Mouse (Mus musculus): ENCODE data around the gene Thy1.

DNA sequence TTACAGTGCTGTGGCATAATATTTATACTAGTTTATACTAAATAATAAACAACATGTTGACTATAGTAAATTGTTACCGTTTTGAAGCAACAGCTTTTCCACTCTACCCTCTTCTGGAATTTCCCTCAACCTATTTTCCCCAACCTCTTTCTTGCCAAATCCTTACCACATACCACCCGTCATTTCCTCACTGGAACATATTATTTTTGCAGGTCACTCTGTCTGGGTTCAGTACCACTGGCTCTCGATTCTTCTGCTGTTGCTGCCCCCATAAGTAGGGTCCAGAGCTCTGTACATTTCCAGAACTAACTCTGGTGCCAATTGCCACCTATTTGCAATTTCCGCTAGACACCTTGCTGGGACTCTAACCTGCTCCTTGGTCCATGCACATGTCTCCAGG, 11.2 kb upstream of the Thy1 start:
- TF ChIP-seq POLR2A (IDR thresholded peaks at IDR 0.05; ENCODE audit: control insufficient read depth in 1 of 2, insufficient read depth in 1 of 2, low read depth in 1 of 2, low read length in 2 of 2, poor library complexity in 1 of 2) (no peak), CTCF (IDR thresholded peaks at IDR 0.05 in 2 of 3, conservative IDR thresholded peaks at IDR 0.05 in 1 of 3; ENCODE audit: control insufficient read depth in 1 of 3, insufficient read depth in 1 of 3, low read depth in 2 of 3, low read length in 3 of 3, poor library complexity in 1 of 3, severe bottlenecking in 1 of 3) (no peak), GABPA (IDR thresholded peaks at IDR 0.05; ENCODE audit: low read depth, low read length) (no peak), ETS1 (IDR thresholded peaks at IDR 0.05; ENCODE audit: low read depth, low read length) (no peak), USF2 (IDR thresholded peaks at IDR 0.05; ENCODE audit: borderline replicate concordance in 1 of 2, insufficient read depth in 1 of 2, low read depth in 1 of 2, low read length in 2 of 2) (no peak), POLR2AphosphoS5 (IDR thresholded peaks at IDR 0.05; ENCODE audit: borderline replicate concordance, low read depth, low read length) (no peak)
